Mouse (Mus musculus): ENCODE data around the gene Cuedc1.

DNA sequence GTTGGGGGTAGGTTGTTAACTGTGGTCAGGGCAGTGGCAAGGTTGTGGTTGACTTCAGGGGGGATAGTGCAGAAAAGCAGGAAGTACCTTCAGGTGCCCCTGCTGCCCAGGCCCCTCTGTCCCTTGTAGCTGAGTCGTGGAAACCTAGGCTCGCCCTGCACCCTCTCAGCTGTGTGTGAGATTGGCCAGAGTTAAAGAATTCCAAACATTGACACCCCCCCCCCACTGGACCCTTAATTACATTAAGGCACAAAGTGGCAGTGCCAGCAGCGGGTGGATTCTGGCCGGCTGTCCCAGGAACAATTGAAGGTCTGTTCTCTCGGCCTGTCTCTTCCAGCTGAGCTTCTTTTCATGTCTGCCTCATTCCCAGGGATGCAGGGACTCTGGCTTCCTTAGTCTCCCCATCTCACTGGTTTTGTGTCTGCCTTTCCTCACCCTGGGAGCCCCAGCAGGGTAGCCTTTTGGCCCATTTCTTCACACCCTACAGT lies 28.5 kb downstream of the Cuedc1 start:
- TF ChIP-seq POLR2A (IDR thresholded peaks at IDR 0.05; ENCODE audit: control insufficient read depth, extremely low read depth, insufficient read depth, low read length, poor library complexity), result no peak
- no peak for TF ChIP-seq CTCF (IDR thresholded peaks at IDR 0.05; ENCODE audit: borderline replicate concordance, control insufficient read depth, extremely low read depth, insufficient read depth, low read length, poor library complexity)

All from thymus, adult 2 months (tissue).